Mouse (Mus musculus) ES-E14 (cell line): ENCODE results near the gene Egfem1. TPM values are rescaled to one million over a fixed set of nuclear protein-coding genes. Genes with fewer than 3 reads are reported as not detected.
A peak's percentile ranks its signal among the peaks of the same experiment; 100 is the strongest.

Source experiments
- DNase-seq: peaks from one replicate; pipeline ENCODE4 v3.0.0-alpha.2; 2013; ENCODE audit warnings: low read depth, low spot score
- H3K27ac ChIP-seq: 2 replicates; pipeline ENCODE4 v1.5.1; 2012; ENCODE audit warnings: low read depth, mild to moderate bottlenecking, low read length, moderate library complexity, mixed read lengths; ENCODE audit not compliant: poor library complexity, insufficient read depth, severe bottlenecking
- H3K36me3 ChIP-seq: 2 replicates; pipeline ENCODE4 v1.6.1; 2012; ENCODE audit warnings: mild to moderate bottlenecking, low read length, moderate library complexity, mixed read lengths; ENCODE audit not compliant: control insufficient read depth, poor library complexity, insufficient read depth, severe bottlenecking
- H3K4me1 ChIP-seq, 2 experiments: fragments of 150-350 bp in 1 of 2; sonication (generic) in 1 of 2; 2 replicates each; pipeline ENCODE4 v1.6.1; 2012; ENCODE audit warnings: low read length in 2 of 2, mild to moderate bottlenecking in 1 of 2, mixed read lengths in 1 of 2; ENCODE audit not compliant: control insufficient read depth in 2 of 2, insufficient read depth in 2 of 2, poor library complexity in 1 of 2
- H3K4me3 ChIP-seq, 2 experiments: fragments of 150-350 bp in 1 of 2; sonication (generic) in 1 of 2; 2 replicates each; pipeline ENCODE4 v1.5.1; 2012; ENCODE audit warnings: low read length in 2 of 2, low read depth in 1 of 2, mild to moderate bottlenecking in 1 of 2, mixed read lengths in 1 of 2; ENCODE audit not compliant: insufficient read depth in 1 of 2, poor library complexity in 1 of 2, severe bottlenecking in 1 of 2
- H3K9ac ChIP-seq: 2 replicates; pipeline ENCODE4 v1.6.1; 2012; ENCODE audit warnings: low read depth, mild to moderate bottlenecking, low read length, mixed read lengths; ENCODE audit not compliant: poor library complexity, insufficient read depth, severe bottlenecking
- H3K9me3 ChIP-seq: fragments of 150-350 bp; sonication (generic); 2 replicates; pipeline ENCODE4 v1.6.1; 2012; ENCODE audit warnings: low read depth, mild to moderate bottlenecking, low read length; ENCODE audit not compliant: control insufficient read depth, insufficient read depth
- CHD2 ChIP-seq: IDR thresholded peaks from 2 replicates; pipeline ENCODE4 v1.6.1; 2014; ENCODE audit warnings: mild to moderate bottlenecking, low read depth, low read length, inconsistent platforms
- HCFC1 ChIP-seq: IDR thresholded peaks from 2 replicates; pipeline ENCODE4 v1.6.1; 2012; ENCODE audit warnings: low read length, inconsistent platforms, borderline replicate concordance; ENCODE audit not compliant: insufficient read depth
- MAFK ChIP-seq: IDR thresholded peaks from 2 replicates; pipeline ENCODE4 v1.6.1; 2014; ENCODE audit warnings: mild to moderate bottlenecking, low read depth, low read length, inconsistent platforms; ENCODE audit not compliant: insufficient read depth
- ZC3H11A ChIP-seq: IDR thresholded peaks from 2 replicates; pipeline ENCODE4 v1.6.1; 2012; ENCODE audit warnings: low read depth, mild to moderate bottlenecking, inconsistent platforms, low read length, borderline replicate concordance
- ZNF384 ChIP-seq: IDR thresholded peaks from 2 replicates; pipeline ENCODE4 v1.6.1; 2012; ENCODE audit warnings: low read depth, low read length, inconsistent platforms
- in situ Hi-C, 2 experiments: fragments of 600-800 bp; cut with MboI; formaldehyde crosslinking; loops; one replicate each; pipeline ENCODE4 v1.15.1; 2025; ENCODE audit warnings: low sequenced_read_pairs in 2 of 2, inconsistent platforms in 1 of 2; ENCODE audit not compliant: unreplicated experiment in 2 of 2
- total RNA-seq: library from RNA; depleted of rRNA; stranded (reverse); fragments of 300-350 nt; gene quantifications from 2 replicates; pipeline ENCODE4 v1.2.3, GENCODE M21; 2012

Egfem1 gene
- total RNA-seq, 1 experiment = 0.18 TPM

GRCm38 (mm10) chr3:29182988-29183387 is 101.2 kb downstream of the Egfem1 start:
- DNase-seq = no peak
- no peak overlapping the region for H3K27ac ChIP-seq
- H3K9ac ChIP-seq = no peak overlapping the region
- in situ Hi-C loops = no loop called here
- H3K36me3 ChIP-seq = no peaks in the 10 kb centered on the region
- no peaks in the 10 kb centered on the region for H3K9me3 ChIP-seq
- no peaks in the 10 kb centered on the region for H3K4me1 ChIP-seq
- TF ChIP-seq ZC3H11A (no peak), MAFK (no peak), ZNF384 (no peak), CHD2 (no peak), HCFC1 (no peak)
- H3K4me3 ChIP-seq = no peak overlapping the region

- no peak overlapping the region for H3K4me3 ChIP-seq
- no peaks in the 10 kb centered on the region for H3K9me3 ChIP-seq
- no peak for TF ChIP-seq MAFK
- H3K9ac ChIP-seq = no peak overlapping the region
- no peaks in the 10 kb centered on the region for H3K4me1 ChIP-seq
- in situ Hi-C loops = no loop called here
- no peaks in the 10 kb centered on the region for H3K36me3 ChIP-seq
- no peak overlapping the region for H3K27ac ChIP-seq
- DNase-seq = no peak
Measured at GRCm38 (mm10) chr3:29183615-29184198, 101.9 kb downstream of the Egfem1 start.

DNA sequence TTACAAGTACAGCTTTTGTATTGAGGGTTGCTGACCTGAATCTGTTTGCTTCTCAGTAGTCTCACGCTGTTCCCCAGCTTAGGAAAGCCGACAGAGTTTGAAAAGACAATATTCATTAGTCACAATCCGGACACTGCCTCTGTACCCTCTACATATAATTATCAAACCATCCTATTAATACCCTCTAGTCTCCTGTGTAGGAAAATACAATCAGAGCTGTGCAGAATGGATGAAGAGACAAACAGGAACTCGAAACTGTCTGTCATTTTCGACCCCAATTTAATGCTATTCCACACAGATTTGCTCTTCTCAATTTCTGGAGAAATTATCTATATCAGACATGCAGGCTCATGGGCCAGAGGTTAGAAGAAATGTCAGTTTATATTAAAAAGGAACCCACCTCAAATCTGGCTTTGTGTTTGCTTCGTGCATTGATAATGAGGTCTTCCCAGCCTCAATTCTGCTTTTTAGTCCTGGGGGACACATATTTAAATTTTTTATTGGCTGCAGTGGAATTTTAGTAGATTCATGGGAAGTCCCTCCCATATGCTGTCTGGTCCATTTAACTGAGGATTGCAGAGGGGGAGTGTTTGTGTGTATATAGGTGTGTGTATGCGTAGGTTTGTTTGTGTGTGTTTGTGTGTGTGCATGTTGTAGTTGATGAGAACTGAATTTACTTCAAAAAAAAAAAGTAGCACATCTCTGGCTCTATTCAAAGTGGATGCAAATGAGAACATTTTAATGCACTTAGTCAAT is 102.8 kb downstream of the Egfem1 start:
- Histone ChIP-seq H3K27ac (no peak overlapping the region), H3K4me3 (no peak overlapping the region), H3K9ac (no peak overlapping the region), H3K36me3 (no peaks in the 10 kb centered on the region), H3K4me1 (peaks cover 0 to 3% of the 10 kb centered on the region in 2 experiments; a peak in 2 of 4 replicates), H3K9me3 (no peaks in the 10 kb centered on the region)
- DNase-seq = no peak
- TF ChIP-seq MAFK = no peak
- TF ChIP-seq ZC3H11A = no peak
- in situ Hi-C loops = no loop called here

GRCm38 (mm10) chr3:29190263-29190662 is 108.4 kb downstream of the Egfem1 start:
- Histone ChIP-seq H3K4me3 (no peak overlapping the region), H3K27ac (no peak overlapping the region), H3K9ac (no peak overlapping the region), H3K4me1 (peaks cover 2 to 8% of the 10 kb centered on the region in 2 experiments; a peak in 3 of 4 replicates), H3K36me3 (no peaks in the 10 kb centered on the region), H3K9me3 (no peaks in the 10 kb centered on the region)
- in situ Hi-C loops = no loop called here
- TF ChIP-seq MAFK (no peak), CHD2 (peak; percentile 59), HCFC1 (no peak)
- DNase-seq = peak; percentile 59
